13 mouse cellular contexts compared by ENCODE assay signal in genomic region chr8:80896026-80896425, GRCm38 (mm10). TPM values are rescaled to one million over a fixed set of nuclear protein-coding genes. Genes with fewer than 3 reads are reported as not detected.
A peak's percentile ranks its signal among the peaks of the same experiment; 100 is the strongest.
DNase-seq lines count a peak whose midpoint lies in the region; ATAC-seq and TF ChIP-seq lines count a peak whose summit lies in the region.
"Had no signal": no experiment of that assay in that cellular context is flagged by ENCODE, and none has a peak within 500 bp of the region (broad histone marks: within the 10 kb centered on the region; RNA-seq: fewer than 3 reads in every experiment).

No protein-coding gene starts in this region.

- 0 out of 2 replicates have a peak overlapping the region, but pooled peaks have one; percentile 54 for H3K27ac ChIP-seq in heart, embryonic 13.5 days (replicated peaks)
- peak overlapping the region; percentile 48; the same call in 1 of the 2 replicates for H3K27ac ChIP-seq in left cerebral cortex, adult 2 months
- 0 out of 2 replicates have a peak overlapping the region, but pooled peaks have one; percentile 21 for H3K27ac ChIP-seq in brown adipose tissue, adult 24 weeks (replicated peaks; ENCODE audit: low read depth, low read length)
- peak overlapping the region; percentile 2; the same call in 1 of the 2 replicates for H3K27ac ChIP-seq in embryonic fibroblast, embryonic 13.5 days (ENCODE audit: insufficient read depth, low read length)
- H3K27ac ChIP-seq: midbrain, embryonic 13.5 days had no signal

- no peak overlapping the region for H3K4me2 ChIP-seq in heart, embryonic 13.5 days

- no peak overlapping the region for H3K9ac ChIP-seq in heart, embryonic 13.5 days
- H3K9ac ChIP-seq: heart, embryonic 12.5 days; midbrain, embryonic 13.5 days had no signal

- ATAC-seq in heart, embryonic 13.5 days (ENCODE audit: extremely low read depth, insufficient number of reproducible peaks, low FRiP score, low TSS enrichment), result no peak
- no peak for ATAC-seq in cerebellum, adult (ENCODE audit: insufficient number of reproducible peaks, low FRiP score, low TSS enrichment)
- ATAC-seq: midbrain, embryonic 13.5 days had no signal

- intact Hi-C loops in left cerebral cortex, adult 2 months (cut with DNase I), result no loop called here
- intact Hi-C loops in left cerebral cortex, postnatal 14 days (cut with DNase I), result no loop called here

- TF ChIP-seq CTCF in left cerebral cortex, adult 2 months (IDR thresholded peaks at IDR 0.05), result no peak
- no peak for TF ChIP-seq CTCF in embryonic fibroblast, embryonic 13.5 days (IDR thresholded peaks at IDR 0.05; ENCODE audit: borderline replicate concordance, insufficient read depth, low read length)

- TF ChIP-seq POLR2A in embryonic fibroblast, embryonic 13.5 days (IDR thresholded peaks at IDR 0.05; ENCODE audit: low read depth, low read length), result no peak

- no peaks in the 10 kb centered on the region for H3K9me3 ChIP-seq in heart, embryonic 13.5 days
- H3K9me3 ChIP-seq: midbrain, embryonic 13.5 days had no signal

- no peaks in the 10 kb centered on the region for H3K36me3 ChIP-seq in heart, embryonic 13.5 days
- H3K36me3 ChIP-seq: heart, embryonic 12.5 days; midbrain, embryonic 13.5 days had no signal

- DNase-seq in heart, adult 9 months (ENCODE audit: low spot score in 2 of 2), result no peak
- no peak for DNase-seq in left cerebral cortex, adult 2 months (ENCODE audit: extremely low spot score in 1 of 2, low spot score in 2 of 2)
- no peak for DNase-seq in left cerebral cortex, postnatal 14 days (ENCODE audit: low spot score in 2 of 2)
- no peak for DNase-seq in frontal cortex, adult 2 months (ENCODE audit: extremely low spot score in 1 of 2, low spot score in 1 of 2)
- DNase-seq: adrenal gland, postnatal 10 days; B cell, adult 2 months; cerebellum, postnatal 25 days had no signal

- WGBS in heart, embryonic 13.5 days, result 61% methylated on average over 5 of the region's 5 CpGs

- no peaks in the 10 kb centered on the region for H3K27me3 ChIP-seq in heart, embryonic 13.5 days (replicated peaks)
- H3K27me3 ChIP-seq: heart, embryonic 12.5 days; midbrain, embryonic 13.5 days had no signal

- no peak overlapping the region for H3K4me3 ChIP-seq in heart, embryonic 13.5 days
- H3K4me3 ChIP-seq in left cerebral cortex, adult 2 months, result no peak overlapping the region
- H3K4me3 ChIP-seq in brown adipose tissue, adult 24 weeks (ENCODE audit: insufficient read depth, low read depth, low read length), result no peak overlapping the region
- no peak overlapping the region for H3K4me3 ChIP-seq in embryonic fibroblast, embryonic 13.5 days (ENCODE audit: insufficient read depth, low read length)
- H3K4me3 ChIP-seq: midbrain, embryonic 13.5 days had no signal

- peaks cover 14% of the 10 kb centered on the region for H3K4me1 ChIP-seq in heart, embryonic 13.5 days
- H3K4me1 ChIP-seq in brown adipose tissue, adult 24 weeks (ENCODE audit: control insufficient read depth, insufficient read depth, insufficient read length, low read length), result peaks cover 5% of the 10 kb centered on the region; the same call in 1 of the 2 replicates
- H3K4me1 ChIP-seq in embryonic fibroblast, embryonic 13.5 days (ENCODE audit: control insufficient read depth, insufficient read depth, low read length), result peaks cover 6% of the 10 kb centered on the region; the same call in 1 of the 2 replicates

RNA-seq across cellular contexts. Expression of gene Gab1, which starts 15.7 kb away (rescaled TPM):
- polyA plus RNA-seq in heart, embryonic 13.5 days (2015; fragmentation: Nextera tagmentation; extraction: Ambion mirVana), result 26.6 and 28.8 TPM in 2 replicates
- total RNA-seq in left cerebral cortex, adult 2 months (2021), result 10 to 100 TPM; 11.4 to 13.0 TPM
- total RNA-seq in left cerebral cortex, postnatal 14 days (2021), result 10 to 100 TPM; 12.3 to 14.9 TPM
- 6.1 and 8.2 TPM in 2 replicates for polyA plus RNA-seq in brown adipose tissue, adult 24 weeks (2012; ENCODE audit: insufficient read depth, insufficient read length, missing spikeins)
- polyA plus RNA-seq in embryonic fibroblast, embryonic 13.5 days (2011; ENCODE audit: insufficient read length, low read depth, missing spikeins), result 15.5 and 25.4 TPM in 2 replicates
- 20.1 and 21.1 TPM in 2 replicates for polyA plus RNA-seq in frontal cortex, adult 2 months (2012; rRNA removed)

Comparison
In these comparisons a context has a peak if more than half of its experiments do, and no peak if none do; other contexts are left out.
1. H3K27ac ChIP-seq: peak in every context shown above with its lines; median percentile 54 in heart, embryonic 13.5 days; 48 in left cerebral cortex, adult 2 months; 21 in brown adipose tissue, adult 24 weeks; 2 in embryonic fibroblast, embryonic 13.5 days.